Mouse (Mus musculus) kidney, adult 2 months (tissue): ENCODE measurements around the gene Ptpra.

Experiments used
- CTCF ChIP-seq: fragments of 200-500 bp; conservative IDR thresholded peaks from 2 replicates; pipeline ENCODE4 v1.5.1; 2011; ENCODE audit warnings: low read depth, mild to moderate bottlenecking, control low read depth, low read length, moderate library complexity, mixed read lengths; ENCODE audit not compliant: insufficient read depth, insufficient read length
- POLR2A ChIP-seq: fragments of 200-500 bp; IDR thresholded peaks from one replicate; pipeline ENCODE4 v1.6.1; 2011; ENCODE audit warnings: low read depth, low read length, control low read depth

DNA sequence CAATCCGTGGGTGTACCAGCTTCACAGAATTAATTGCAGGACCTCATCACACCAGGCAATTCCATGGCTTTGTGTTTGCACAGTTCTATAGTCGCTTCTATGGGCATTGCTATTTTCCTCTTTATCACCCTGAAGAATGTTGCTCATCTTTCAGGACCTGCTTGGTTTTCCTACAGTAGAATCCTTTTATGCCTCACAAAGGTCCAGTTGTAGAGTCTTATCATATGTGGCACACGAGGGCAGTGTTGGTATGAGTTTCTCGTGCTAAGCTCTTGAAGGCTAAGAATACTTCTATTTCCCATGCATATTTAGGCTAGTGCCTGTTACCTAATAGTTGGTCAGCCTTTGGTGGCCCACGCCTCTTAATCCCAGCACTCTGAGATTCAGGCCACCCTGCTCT is 25.0 kb upstream of the Ptpra start:
- TF ChIP-seq CTCF (no peak), POLR2A (no peak)
